13 mouse cellular contexts compared by ENCODE assay signal in genomic region chr17:48999463-49000227, GRCm38 (mm10).
A peak's percentile ranks its signal among the peaks of the same experiment; 100 is the strongest.
DNase-seq lines count a peak whose midpoint lies in the region; ATAC-seq and TF ChIP-seq lines count a peak whose summit lies in the region.
"Had no signal": no experiment of that assay in that cellular context is flagged by ENCODE, and none has a peak within 500 bp of the region (broad histone marks: within the 10 kb centered on the region; RNA-seq: fewer than 3 reads in every experiment).

No protein-coding gene starts in this region.

- H3K27me3 ChIP-seq in midbrain, embryonic 12.5 days: no peaks in the 10 kb centered on the region
- H3K27me3 ChIP-seq in midbrain, embryonic 10.5 days (ENCODE audit: low read depth, poor library complexity, severe bottlenecking): no peaks in the 10 kb centered on the region
- H3K27me3 ChIP-seq in hindbrain, postnatal 0 days (ENCODE audit: insufficient read depth, low read length): no peaks in the 10 kb centered on the region
- no peaks in the 10 kb centered on the region for H3K27me3 ChIP-seq in stomach, embryonic 15.5 days (replicated peaks)

- intact Hi-C loops in gastrocnemius, adult 2 months (cut with DNase I): no loop called here

- WGBS in midbrain, embryonic 12.5 days: 6% methylated on average over 11 of the region's 11 CpGs
- 10% methylated on average over 11 of the region's 11 CpGs for WGBS in midbrain, embryonic 10.5 days
- WGBS in hindbrain, postnatal 0 days: 7% methylated on average over 11 of the region's 11 CpGs
- 4% methylated on average over 11 of the region's 11 CpGs for WGBS in stomach, embryonic 15.5 days

- peaks cover 14% of the 10 kb centered on the region; the same call in 1 of the 2 replicates for H3K4me1 ChIP-seq in midbrain, embryonic 12.5 days
- H3K4me1 ChIP-seq in midbrain, embryonic 10.5 days: peaks cover 14% of the 10 kb centered on the region
- H3K4me1 ChIP-seq in hindbrain, postnatal 0 days (ENCODE audit: insufficient read depth, low read length): no peaks in the 10 kb centered on the region
- no peaks in the 10 kb centered on the region for H3K4me1 ChIP-seq in stomach, embryonic 15.5 days

- H3K36me3 ChIP-seq in midbrain, embryonic 12.5 days: no peaks in the 10 kb centered on the region
- no peaks in the 10 kb centered on the region for H3K36me3 ChIP-seq in midbrain, embryonic 10.5 days
- no peaks in the 10 kb centered on the region for H3K36me3 ChIP-seq in hindbrain, postnatal 0 days (ENCODE audit: insufficient read depth, low read length)
- H3K36me3 ChIP-seq in stomach, embryonic 15.5 days: no peaks in the 10 kb centered on the region
- H3K36me3 ChIP-seq: limb, embryonic 12.5 days had no signal

- H3K27ac ChIP-seq in gastrocnemius, adult 2 months: no peak overlapping the region
- no peak overlapping the region for H3K27ac ChIP-seq in midbrain, embryonic 12.5 days (replicated peaks)
- no peak overlapping the region for H3K27ac ChIP-seq in midbrain, embryonic 10.5 days (replicated peaks)
- H3K27ac ChIP-seq in hindbrain, postnatal 0 days: no peak overlapping the region
- no peak overlapping the region for H3K27ac ChIP-seq in stomach, embryonic 15.5 days
- H3K27ac ChIP-seq: limb, embryonic 12.5 days had no signal

- no peak overlapping the region for H3K9ac ChIP-seq in midbrain, embryonic 12.5 days (replicated peaks)
- H3K9ac ChIP-seq in hindbrain, postnatal 0 days (replicated peaks; ENCODE audit: low read length): no peak overlapping the region
- H3K9ac ChIP-seq in stomach, embryonic 15.5 days: no peak overlapping the region
- H3K9ac ChIP-seq: limb, embryonic 12.5 days had no signal

- H3K4me2 ChIP-seq in midbrain, embryonic 12.5 days (replicated peaks): no peak overlapping the region; the same call in 1 of the 2 replicates
- no peak overlapping the region for H3K4me2 ChIP-seq in hindbrain, postnatal 0 days (ENCODE audit: low read depth, low read length)
- no peak overlapping the region for H3K4me2 ChIP-seq in stomach, embryonic 15.5 days
- H3K4me2 ChIP-seq: limb, embryonic 12.5 days had no signal

- TF ChIP-seq CTCF in gastrocnemius, adult 2 months (IDR thresholded peaks at IDR 0.05): no peak
- no peak for TF ChIP-seq CTCF in hindbrain, postnatal 0 days (IDR thresholded peaks at IDR 0.05; ENCODE audit: low read depth)

- ATAC-seq in midbrain, embryonic 12.5 days (ENCODE audit: low FRiP score, low read depth): peak; percentile 78
- ATAC-seq in hindbrain, postnatal 0 days: peak; percentile 48; the same call in 1 of the 2 replicates
- 0 out of 2 replicates have a peak, but pooled peaks have one; percentile 58 for ATAC-seq in stomach, embryonic 15.5 days (ENCODE audit: insufficient read depth, low FRiP score, low read depth)

- H3K4me3 ChIP-seq in gastrocnemius, adult 2 months: no peak overlapping the region
- H3K4me3 ChIP-seq in midbrain, embryonic 12.5 days: no peak overlapping the region
- no peak overlapping the region for H3K4me3 ChIP-seq in midbrain, embryonic 10.5 days
- no peak overlapping the region for H3K4me3 ChIP-seq in hindbrain, postnatal 0 days (ENCODE audit: low read length)
- H3K4me3 ChIP-seq in stomach, embryonic 15.5 days (replicated peaks): no peak overlapping the region
- H3K4me3 ChIP-seq: limb, embryonic 12.5 days had no signal

- peak; percentile 19 for DNase-seq in gastrocnemius, adult 2 months
- DNase-seq in gastrocnemius, adult 8-10 months (ENCODE audit: low spot score in 2 of 2): no peak
- DNase-seq in midbrain, embryonic 10.5 days (ENCODE audit: low spot score): no peak
- peak; percentile 32 for DNase-seq in hindbrain, postnatal 0 days (ENCODE audit: low spot score)
- no peak for DNase-seq in urinary bladder, adult 2 months (ENCODE audit: low spot score)
- no peak for DNase-seq in gastrocnemius, adult 18-20 months (ENCODE audit: low spot score)
- DNase-seq: adrenal gland, adult 8-10 months; cerebellum, adult 2 months; heart, postnatal 10 days; thymus, postnatal 14 days had no signal

- no peaks in the 10 kb centered on the region for H3K9me3 ChIP-seq in midbrain, embryonic 12.5 days
- H3K9me3 ChIP-seq in midbrain, embryonic 10.5 days (replicated peaks): no peaks in the 10 kb centered on the region
- no peaks in the 10 kb centered on the region for H3K9me3 ChIP-seq in hindbrain, postnatal 0 days (ENCODE audit: low read length)
- no peaks in the 10 kb centered on the region for H3K9me3 ChIP-seq in stomach, embryonic 15.5 days
- H3K9me3 ChIP-seq: limb, embryonic 12.5 days had no signal

Comparison
In these comparisons a context has a peak if more than half of its experiments do, and no peak if none do; other contexts are left out.
1. DNase-seq: peak in gastrocnemius, adult 2 months (single experiment) and hindbrain, postnatal 0 days (single experiment); none in gastrocnemius, adult 8-10 months (0 of 2), midbrain, embryonic 10.5 days (single experiment), urinary bladder, adult 2 months (single experiment) and gastrocnemius, adult 18-20 months (single experiment).
2. Peak in every context shown above with its lines, with median percentiles within 50 percentile points of each other: ATAC-seq.